Mouse (Mus musculus): ENCODE results near the gene Gm12695. TPM values are rescaled to one million over a fixed set of nuclear protein-coding genes. Genes with fewer than 3 reads are reported as not detected.

Gene Gm12695
- polyA plus RNA-seq, 1 experiment = not detected

DNA sequence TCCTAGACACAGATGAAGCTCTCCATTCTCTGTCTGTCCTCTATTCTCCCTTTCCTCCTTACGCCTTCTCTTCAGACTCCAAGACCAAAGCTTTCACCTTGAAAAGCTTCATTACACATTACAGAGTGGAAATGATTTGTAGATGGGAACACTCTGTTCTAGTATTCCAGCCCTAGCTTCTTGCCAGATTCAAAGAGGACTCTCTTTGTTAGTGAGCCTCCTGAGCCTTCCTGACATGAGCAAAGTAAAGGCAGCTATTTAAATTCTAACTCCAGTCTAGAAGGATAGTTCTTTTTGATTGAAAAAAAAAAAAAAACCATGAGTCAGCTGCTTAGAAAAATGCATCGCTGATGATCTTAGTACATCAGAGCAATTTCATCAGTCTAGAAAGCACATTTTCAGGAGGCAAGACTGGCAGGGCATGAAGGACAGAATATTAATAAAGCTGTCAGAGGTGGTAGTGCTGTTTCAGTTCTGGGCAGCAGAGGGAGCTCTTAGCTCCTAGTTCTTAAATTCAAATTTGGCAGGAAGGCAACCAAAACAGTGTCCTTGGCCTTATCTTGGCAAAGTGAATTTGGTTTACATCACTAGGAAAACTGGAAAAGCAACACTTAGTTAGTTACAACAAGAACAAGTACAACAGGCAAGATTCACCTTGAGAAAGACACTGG, 79.6 kb downstream of the Gm12695 start:
- H3K27ac ChIP-seq (ENCODE audit: control insufficient read depth, insufficient read depth, low read length) = no peak overlapping the region
- peak; percentile 7 for DNase-seq
- H3K4me1 ChIP-seq (replicated peaks; ENCODE audit: control insufficient read depth, insufficient read depth, low read length) = no peaks in the 10 kb centered on the region
- no peaks in the 10 kb centered on the region for H3K27me3 ChIP-seq (ENCODE audit: control insufficient read depth, insufficient read depth, low read length)
- no peak for TF ChIP-seq CTCF (IDR thresholded peaks at IDR 0.05; ENCODE audit: borderline replicate concordance, control insufficient read depth, extremely low read depth, insufficient read depth, low read length, poor library complexity)
- no peak for TF ChIP-seq POLR2A (IDR thresholded peaks at IDR 0.05; ENCODE audit: control insufficient read depth, extremely low read depth, insufficient read depth, low read length, poor library complexity)
- 56% methylated on average over 2 of the region's 2 CpGs for WGBS
- H3K36me3 ChIP-seq (ENCODE audit: control insufficient read depth, insufficient read depth, low read length) = no peaks in the 10 kb centered on the region
- H3K4me3 ChIP-seq (ENCODE audit: control insufficient read depth, insufficient read depth, low read length) = no peak overlapping the region

DNA sequence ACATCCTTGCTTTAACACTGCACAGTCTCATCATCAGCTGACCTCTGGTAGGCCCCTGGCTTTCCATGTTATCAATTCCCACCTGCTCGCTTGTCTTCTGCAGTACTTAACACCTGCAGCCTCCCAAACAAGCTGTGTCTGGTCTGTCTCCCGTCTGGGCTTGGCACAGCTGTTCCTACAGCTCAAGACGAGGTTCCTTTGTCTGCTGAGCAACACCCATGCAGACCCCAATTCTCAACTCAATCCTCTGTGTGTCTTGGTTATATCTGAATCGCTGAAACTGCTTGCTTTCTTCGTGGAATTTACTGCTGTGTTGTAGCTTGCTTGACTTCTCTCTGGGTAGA, 86.8 kb downstream of the Gm12695 start:
- TF ChIP-seq CTCF (IDR thresholded peaks at IDR 0.05; ENCODE audit: borderline replicate concordance, control insufficient read depth, extremely low read depth, insufficient read depth, low read length, poor library complexity) (no peak), POLR2A (IDR thresholded peaks at IDR 0.05; ENCODE audit: control insufficient read depth, extremely low read depth, insufficient read depth, low read length, poor library complexity) (no peak)
- Histone ChIP-seq H3K4me1 (replicated peaks; ENCODE audit: control insufficient read depth, insufficient read depth, low read length) (no peaks in the 10 kb centered on the region), H3K4me3 (ENCODE audit: control insufficient read depth, insufficient read depth, low read length) (no peak overlapping the region), H3K36me3 (ENCODE audit: control insufficient read depth, insufficient read depth, low read length) (no peaks in the 10 kb centered on the region), H3K27ac (ENCODE audit: control insufficient read depth, insufficient read depth, low read length) (no peak overlapping the region), H3K27me3 (ENCODE audit: control insufficient read depth, insufficient read depth, low read length) (no peaks in the 10 kb centered on the region)
- 86% methylated on average over 5 of the region's 5 CpGs for WGBS
- DNase-seq = no peak

DNA sequence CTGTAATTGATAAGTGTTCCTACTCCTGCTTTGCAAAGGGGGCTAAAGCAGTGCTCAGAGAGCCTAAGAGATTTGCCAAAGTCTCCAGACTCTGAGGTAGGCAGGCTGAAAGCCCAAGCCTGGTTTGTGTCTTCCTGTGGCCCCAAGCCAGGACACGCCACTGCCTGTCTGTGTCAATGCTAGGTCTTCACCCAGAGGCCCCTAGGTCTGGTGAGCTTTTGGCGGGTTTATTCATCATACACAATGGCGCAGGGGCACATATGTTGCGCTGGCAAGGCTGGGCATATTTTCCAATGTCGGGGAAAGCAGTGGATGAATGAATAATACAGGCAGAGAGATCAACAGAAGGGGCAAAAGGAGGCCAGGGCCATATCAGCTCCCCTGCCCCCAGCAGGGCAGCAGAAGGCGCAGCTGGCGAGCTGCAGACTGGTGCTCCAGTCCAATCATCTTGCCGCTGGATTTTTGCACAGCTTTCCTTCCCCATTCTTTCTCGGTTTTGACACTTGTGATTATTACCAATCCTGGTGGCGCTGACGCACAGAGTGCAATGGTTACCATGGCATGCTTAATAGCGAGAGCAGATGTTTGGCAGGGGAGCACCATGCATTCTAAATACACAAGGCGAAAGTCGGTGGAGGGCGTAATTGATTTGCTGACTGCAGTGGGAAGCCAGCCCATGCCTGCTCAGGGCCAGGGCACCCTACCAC, 87.3 kb downstream of the Gm12695 start:
- no peak for DNase-seq
- no peak overlapping the region for H3K27ac ChIP-seq (ENCODE audit: control insufficient read depth, insufficient read depth, low read length)
- H3K36me3 ChIP-seq (ENCODE audit: control insufficient read depth, insufficient read depth, low read length) = no peaks in the 10 kb centered on the region
- H3K4me1 ChIP-seq (replicated peaks; ENCODE audit: control insufficient read depth, insufficient read depth, low read length) = no peaks in the 10 kb centered on the region
- no peaks in the 10 kb centered on the region for H3K27me3 ChIP-seq (ENCODE audit: control insufficient read depth, insufficient read depth, low read length)
- 94% methylated on average over 15 of the region's 15 CpGs for WGBS
- no peak overlapping the region for H3K4me3 ChIP-seq (ENCODE audit: control insufficient read depth, insufficient read depth, low read length)
- TF ChIP-seq CTCF (IDR thresholded peaks at IDR 0.05; ENCODE audit: borderline replicate concordance, control insufficient read depth, extremely low read depth, insufficient read depth, low read length, poor library complexity) = no peak

DNA sequence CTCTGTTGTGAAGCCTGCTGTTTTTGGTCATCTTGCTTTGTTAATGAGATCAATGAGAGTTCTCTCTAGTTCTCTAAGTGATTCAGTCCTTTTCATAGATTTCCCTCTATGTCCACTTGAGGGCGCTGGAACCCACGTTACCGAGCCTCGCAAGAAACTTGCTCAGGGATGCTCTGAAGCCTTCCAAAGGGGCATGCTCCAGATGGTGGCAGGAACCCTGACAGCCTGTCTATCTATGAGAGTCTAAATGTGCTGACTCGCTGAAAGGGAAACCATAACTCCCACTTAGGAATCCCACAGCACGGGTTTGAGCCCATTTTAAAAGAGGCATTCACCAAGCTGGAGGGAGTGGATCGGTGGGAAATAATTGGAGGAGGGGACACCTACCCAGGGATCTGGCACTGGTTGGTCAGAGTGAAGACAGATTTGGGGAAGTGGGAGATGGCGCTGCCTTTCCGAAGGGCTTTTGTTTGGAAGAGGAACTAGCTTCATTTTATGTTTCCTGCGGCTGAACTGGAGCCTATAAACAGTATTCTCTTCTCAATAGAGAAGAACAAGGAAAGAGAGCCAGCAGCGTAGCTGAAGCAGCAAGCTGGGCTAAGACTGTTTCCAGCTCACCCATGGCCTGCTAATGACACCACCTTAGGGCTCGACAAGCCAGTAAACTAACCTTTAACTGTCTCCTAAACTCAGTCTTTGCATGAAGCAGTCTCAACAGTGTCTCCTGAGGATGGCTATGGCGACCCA, 88.2 kb downstream of the Gm12695 start:
- Histone ChIP-seq H3K4me1 (replicated peaks; ENCODE audit: control insufficient read depth, insufficient read depth, low read length) (no peaks in the 10 kb centered on the region), H3K27ac (ENCODE audit: control insufficient read depth, insufficient read depth, low read length) (no peak overlapping the region), H3K27me3 (ENCODE audit: control insufficient read depth, insufficient read depth, low read length) (no peaks in the 10 kb centered on the region), H3K4me3 (ENCODE audit: control insufficient read depth, insufficient read depth, low read length) (no peak overlapping the region), H3K36me3 (ENCODE audit: control insufficient read depth, insufficient read depth, low read length) (no peaks in the 10 kb centered on the region)
- TF ChIP-seq POLR2A (IDR thresholded peaks at IDR 0.05; ENCODE audit: control insufficient read depth, extremely low read depth, insufficient read depth, low read length, poor library complexity) = no peak
- TF ChIP-seq CTCF (IDR thresholded peaks at IDR 0.05; ENCODE audit: borderline replicate concordance, control insufficient read depth, extremely low read depth, insufficient read depth, low read length, poor library complexity) = no peak
- DNase-seq = no peak
- WGBS = 10% methylated on average over 13 of the region's 13 CpGs

DNA sequence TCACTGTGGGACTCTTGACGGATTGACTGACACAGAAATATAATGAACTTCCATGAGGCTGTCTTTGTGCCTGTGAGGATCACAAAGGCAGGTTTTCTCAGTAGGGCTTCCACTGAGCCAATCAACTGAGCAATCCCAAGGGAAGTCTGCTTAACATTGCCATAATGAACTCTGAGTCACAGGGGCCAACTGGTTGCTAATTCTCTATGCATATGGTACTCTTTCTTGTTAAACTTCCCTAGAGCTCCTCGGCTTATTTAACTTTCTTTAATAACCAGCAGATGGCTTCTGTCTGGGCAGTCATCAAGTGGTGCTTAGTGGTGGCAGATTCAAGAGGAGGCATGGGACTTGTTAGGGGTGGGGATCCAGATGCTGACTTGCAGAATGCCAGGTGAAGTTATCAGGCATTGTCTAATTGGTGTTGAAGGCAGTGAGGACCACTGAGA, 97.6 kb downstream of the Gm12695 start:
- 92% methylated on average over 2 of the region's 2 CpGs for WGBS
- Histone ChIP-seq H3K27ac (ENCODE audit: control insufficient read depth, insufficient read depth, low read length) (no peak overlapping the region), H3K36me3 (ENCODE audit: control insufficient read depth, insufficient read depth, low read length) (no peaks in the 10 kb centered on the region), H3K4me3 (ENCODE audit: control insufficient read depth, insufficient read depth, low read length) (no peak overlapping the region), H3K4me1 (replicated peaks; ENCODE audit: control insufficient read depth, insufficient read depth, low read length) (no peaks in the 10 kb centered on the region), H3K27me3 (ENCODE audit: control insufficient read depth, insufficient read depth, low read length) (no peaks in the 10 kb centered on the region)
- TF ChIP-seq CTCF (IDR thresholded peaks at IDR 0.05; ENCODE audit: borderline replicate concordance, control insufficient read depth, extremely low read depth, insufficient read depth, low read length, poor library complexity) (no peak), POLR2A (IDR thresholded peaks at IDR 0.05; ENCODE audit: control insufficient read depth, extremely low read depth, insufficient read depth, low read length, poor library complexity) (no peak)
- no peak for DNase-seq

DNA sequence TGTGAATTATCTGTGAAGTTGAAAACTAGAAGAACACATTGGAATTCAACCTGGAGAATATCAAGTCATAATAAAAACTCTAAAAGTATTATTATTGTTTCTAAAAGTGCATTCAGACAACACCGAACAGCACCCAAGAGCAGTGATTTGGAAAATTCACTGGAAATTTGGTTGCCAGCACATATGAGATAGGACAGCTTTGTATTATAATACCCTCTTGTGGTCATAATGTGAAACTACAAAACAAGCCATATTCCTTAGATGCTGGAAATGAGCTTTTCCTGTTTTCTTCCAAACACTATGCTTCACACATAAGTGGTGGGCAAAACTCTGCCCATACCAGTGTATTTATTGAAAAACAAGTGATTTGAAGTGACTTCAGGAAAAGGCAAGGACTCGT, 101.5 kb downstream of the Gm12695 start:
- Histone ChIP-seq H3K27me3 (ENCODE audit: control insufficient read depth, insufficient read depth, low read length) (no peaks in the 10 kb centered on the region), H3K27ac (ENCODE audit: control insufficient read depth, insufficient read depth, low read length) (no peak overlapping the region), H3K4me3 (ENCODE audit: control insufficient read depth, insufficient read depth, low read length) (no peak overlapping the region), H3K4me1 (replicated peaks; ENCODE audit: control insufficient read depth, insufficient read depth, low read length) (no peaks in the 10 kb centered on the region), H3K36me3 (ENCODE audit: control insufficient read depth, insufficient read depth, low read length) (no peaks in the 10 kb centered on the region)
- WGBS = 62% methylated on average over 2 of the region's 2 CpGs
- DNase-seq = no peak
- no peak for TF ChIP-seq POLR2A (IDR thresholded peaks at IDR 0.05; ENCODE audit: control insufficient read depth, extremely low read depth, insufficient read depth, low read length, poor library complexity)
- TF ChIP-seq CTCF (IDR thresholded peaks at IDR 0.05; ENCODE audit: borderline replicate concordance, control insufficient read depth, extremely low read depth, insufficient read depth, low read length, poor library complexity) = no peak
